Mouse (Mus musculus) forebrain, embryonic 13.5 days (tissue): ENCODE measurements around the gene Upk3a. TPM values are rescaled to one million over a fixed set of nuclear protein-coding genes. Genes with fewer than 3 reads are reported as not detected.

ENCODE experiments used
- ATAC-seq: fragments of 200-750 bp; cut with Nextera tagmentation; 2 replicates; pipeline ENCODE4 v1.8.0; 2017
- H3K27ac ChIP-seq: fragments of 300-500 bp; sonication (generic); 2 replicates; pipeline ENCODE4 v1.5.1; 2015; ENCODE audit warnings: inconsistent platforms, mild to moderate bottlenecking, moderate library complexity
- H3K27me3 ChIP-seq: fragments of 300-500 bp; sonication (generic); 2 replicates; pipeline ENCODE4 v1.6.1; 2015; ENCODE audit warnings: mild to moderate bottlenecking, inconsistent platforms
- H3K36me3 ChIP-seq: fragments of 300-500 bp; sonication (generic); 2 replicates; pipeline ENCODE4 v1.6.1; 2015; ENCODE audit warnings: mild to moderate bottlenecking, inconsistent platforms; ENCODE audit not compliant: poor library complexity, severe bottlenecking
- H3K4me1 ChIP-seq: fragments of 300-500 bp; sonication (generic); 2 replicates; pipeline ENCODE4 v1.6.1; 2015; ENCODE audit warnings: inconsistent platforms
- H3K4me2 ChIP-seq: fragments of 300-500 bp; sonication (generic); 2 replicates; pipeline ENCODE4 v1.6.1; 2015; ENCODE audit warnings: inconsistent platforms, mild to moderate bottlenecking, moderate library complexity
- H3K4me3 ChIP-seq: fragments of 300-500 bp; sonication (generic); 2 replicates; pipeline ENCODE4 v1.5.1; 2015; ENCODE audit warnings: mild to moderate bottlenecking, inconsistent platforms
- H3K9ac ChIP-seq: fragments of 300-500 bp; sonication (generic); 2 replicates; pipeline ENCODE4 v1.6.1; 2015; ENCODE audit warnings: mild to moderate bottlenecking, inconsistent platforms
- H3K9me3 ChIP-seq: fragments of 300-500 bp; sonication (generic); replicated peaks from 2 replicates; pipeline ENCODE4 v1.6.1; 2016; ENCODE audit warnings: inconsistent platforms
- WGBS: fragments of 180-500 bp; shearing (Covaris S2); methylation state at CpG from one replicate; pipeline ENCODE4 v1.1.7; 2015; 5-methylcytosine and 5-hydroxymethylcytosine counted together
- polyA plus RNA-seq: library from polyadenylated mRNA; unstranded; fragments of >200 nt; fragmentation: Nextera tagmentation; extraction: Ambion mirVana; gene quantifications from 2 replicates; pipeline ENCODE4 v1.2.1, GENCODE M21; 2015

The Upk3a gene
- polyA plus RNA-seq, 1 experiment from 2014 or later, result 0.15 TPM

DNA sequence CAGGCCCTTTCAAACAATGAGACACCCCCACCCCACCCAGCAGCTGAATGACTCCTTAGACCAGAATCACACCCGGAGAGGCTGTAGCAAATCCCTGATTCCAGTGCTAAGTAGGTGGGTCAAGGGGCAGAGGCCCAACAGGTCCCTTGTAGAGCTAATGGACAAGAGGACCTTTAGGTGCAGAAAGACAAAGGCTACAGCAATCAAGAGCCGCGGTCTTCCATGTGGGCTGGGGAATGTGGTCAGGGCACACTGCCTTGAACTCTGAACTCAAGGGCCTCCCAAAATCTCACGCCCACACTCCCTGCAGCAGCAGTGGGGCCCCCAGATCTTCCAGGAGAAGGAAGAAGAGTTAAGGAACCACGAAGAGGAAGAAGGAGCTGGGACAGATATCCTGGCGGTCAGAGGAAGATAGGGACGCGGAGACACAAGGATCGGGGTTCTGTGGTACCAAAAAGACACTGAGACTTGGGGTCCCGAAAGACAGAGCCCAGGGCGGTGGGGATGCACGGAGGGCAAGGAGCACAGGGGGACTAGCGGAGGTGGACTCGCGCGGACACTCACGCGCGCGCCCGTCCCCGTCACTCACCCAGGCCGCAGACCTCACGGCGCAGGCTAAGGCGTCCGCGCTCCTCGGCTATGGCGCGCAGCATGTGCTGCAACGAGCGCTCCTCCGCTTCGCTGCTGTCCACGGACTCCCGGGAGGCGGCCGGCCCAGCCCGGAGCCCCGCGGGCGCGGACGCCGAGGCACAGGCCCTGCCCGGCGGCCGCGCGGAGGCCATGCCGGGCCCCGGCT, 29.7 kb upstream of the Upk3a start:
- under 1% methylated on average over 52 of the region's 53 CpGs for WGBS
- peak overlapping the region; percentile 66 for H3K27ac ChIP-seq
- H3K4me1 ChIP-seq, result peaks cover 43% of the 10 kb centered on the region
- H3K4me3 ChIP-seq, result peak overlapping the region; percentile 90
- peaks cover 4% of the 10 kb centered on the region for H3K27me3 ChIP-seq
- H3K9ac ChIP-seq, result peak overlapping the region; percentile 93
- peak; percentile 56 for ATAC-seq
- 0 out of 2 replicates have a peak, but pooled peaks cover 3% of the 10 kb centered on the region for H3K36me3 ChIP-seq
- peak overlapping the region; percentile 89 for H3K4me2 ChIP-seq
- no peaks in the 10 kb centered on the region for H3K9me3 ChIP-seq

- Histone ChIP-seq H3K4me3 (peak within 1 kb of the TSS; percentile 90), H3K4me2 (peak within 1 kb of the TSS; percentile 89), H3K36me3 (no peaks in the 10 kb centered on the region), H3K27me3 (peaks cover 4% of the 10 kb centered on the region), H3K27ac (peak within 1 kb of the TSS; percentile 66), H3K9me3 (no peaks in the 10 kb centered on the region), H3K9ac (peak within 1 kb of the TSS; percentile 93), H3K4me1 (peaks cover 43% of the 10 kb centered on the region)
- ATAC-seq, result peak; percentile 88
- 1% methylated on average over 56 of the region's 59 CpGs for WGBS
Observed at GRCm38 (mm10) chr15:84987874-84988825, 28.8 kb upstream of the Upk3a start, which contains the start of gene 5031439G07Rik. Gene 5031439G07Rik, minus strand, starts transcription at chr15:84988551.

DNA sequence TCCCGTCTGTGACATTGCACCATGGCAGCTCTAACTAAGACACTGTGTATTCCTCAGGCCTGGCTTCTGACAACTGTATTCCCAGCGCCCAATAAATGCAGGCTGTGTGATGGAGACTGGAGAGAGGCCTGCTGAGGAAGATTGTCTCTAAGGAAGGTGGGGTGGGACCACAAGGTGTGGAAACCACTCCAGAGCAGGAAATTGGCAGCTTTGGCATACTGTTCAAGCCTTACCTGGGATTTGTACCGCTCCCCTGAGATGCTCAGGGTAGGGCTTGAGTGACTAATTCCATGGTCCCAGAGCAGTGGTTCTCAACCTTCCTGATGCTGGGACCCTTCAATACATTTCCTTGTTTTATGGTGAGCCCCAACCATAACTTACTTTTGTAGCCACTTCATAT, 27.8 kb upstream of the Upk3a start:
- Histone ChIP-seq H3K4me3 (no peak overlapping the region), H3K36me3 (no peaks in the 10 kb centered on the region), H3K4me1 (peaks cover 40% of the 10 kb centered on the region), H3K27me3 (peaks cover 5% of the 10 kb centered on the region), H3K9me3 (no peaks in the 10 kb centered on the region), H3K4me2 (no peak overlapping the region), H3K9ac (no peak overlapping the region), H3K27ac (no peak overlapping the region)
- ATAC-seq, result no peak
- 71% methylated on average over 3 of the region's 3 CpGs for WGBS

- Histone ChIP-seq H3K4me2 (no peak overlapping the region), H3K4me1 (peaks cover 40% of the 10 kb centered on the region), H3K36me3 (no peaks in the 10 kb centered on the region), H3K9ac (no peak overlapping the region), H3K27ac (no peak overlapping the region; the same call in 1 of the 2 replicates), H3K9me3 (no peaks in the 10 kb centered on the region), H3K4me3 (no peak overlapping the region), H3K27me3 (peaks cover 7% of the 10 kb centered on the region)
- no peak for ATAC-seq
- WGBS, result 47% methylated on average over 7 of the region's 7 CpGs
Observed at GRCm38 (mm10) chr15:84989771-84990170, 27.2 kb upstream of the Upk3a start.

DNA sequence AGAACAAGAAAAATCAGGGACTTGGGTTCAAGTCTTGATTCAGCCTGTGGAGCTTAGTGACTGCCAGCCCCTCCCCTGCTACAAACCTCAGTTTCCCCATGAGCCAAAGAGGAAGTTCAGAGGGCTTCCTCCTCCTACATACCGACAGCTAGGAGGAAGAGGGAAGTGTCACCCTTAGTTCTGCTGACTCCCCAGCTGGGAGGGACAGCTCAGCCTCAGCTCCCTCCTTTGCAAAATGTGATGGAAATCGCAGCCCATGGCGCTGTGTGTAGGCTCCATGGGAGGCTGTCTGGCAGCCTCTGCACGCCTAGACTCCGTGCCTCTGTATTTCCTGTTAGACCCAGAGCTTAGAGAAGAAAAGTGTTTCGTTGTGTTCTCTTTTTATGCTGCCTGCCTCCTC, 22.4 kb upstream of the Upk3a start:
- ATAC-seq, result no peak
- 0 out of 2 replicates have a peak, but pooled peaks cover 4% of the 10 kb centered on the region for H3K27me3 ChIP-seq
- H3K27ac ChIP-seq, result no peak overlapping the region
- 47% methylated on average over 6 of the region's 6 CpGs for WGBS
- no peak overlapping the region for H3K4me3 ChIP-seq
- H3K36me3 ChIP-seq, result no peaks in the 10 kb centered on the region
- no peak overlapping the region for H3K9ac ChIP-seq
- H3K9me3 ChIP-seq, result no peaks in the 10 kb centered on the region
- no peak overlapping the region for H3K4me2 ChIP-seq
- H3K4me1 ChIP-seq, result peaks cover 5% of the 10 kb centered on the region; the same call in 1 of the 2 replicates

DNA sequence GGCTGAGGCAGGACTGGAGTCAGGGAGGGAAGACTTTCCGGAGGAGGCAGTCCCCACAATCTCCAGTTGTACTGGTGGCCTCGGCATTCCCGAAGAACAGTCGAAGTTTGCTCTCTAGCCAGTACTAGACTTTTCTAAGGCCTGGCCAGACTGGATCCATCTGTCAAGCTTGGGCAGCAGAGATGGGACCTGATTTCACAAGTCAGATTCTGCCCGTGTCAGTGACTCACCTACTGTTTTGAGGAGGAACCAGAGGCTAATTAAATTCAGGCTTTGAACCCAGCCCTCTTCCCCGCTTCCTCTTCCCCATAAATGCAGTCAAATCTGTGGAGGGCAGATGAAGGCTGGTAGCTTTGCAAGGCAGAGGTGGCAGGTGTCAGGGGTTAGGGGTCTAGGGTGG, 21.9 kb upstream of the Upk3a start:
- Histone ChIP-seq H3K4me2 (no peak overlapping the region), H3K9me3 (no peaks in the 10 kb centered on the region), H3K4me3 (no peak overlapping the region), H3K27ac (no peak overlapping the region), H3K36me3 (no peaks in the 10 kb centered on the region), H3K9ac (no peak overlapping the region), H3K4me1 (no peaks in the 10 kb centered on the region), H3K27me3 (0 out of 2 replicates have a peak, but pooled peaks cover 4% of the 10 kb centered on the region)
- no peak for ATAC-seq
- WGBS, result 52% methylated on average over 6 of the region's 6 CpGs

- WGBS, result 0% methylated on average over 1 of the region's 1 CpGs
- no peak overlapping the region for H3K4me2 ChIP-seq
- ATAC-seq, result no peak
- H3K9ac ChIP-seq, result no peak overlapping the region
- H3K9me3 ChIP-seq, result no peaks in the 10 kb centered on the region
- no peaks in the 10 kb centered on the region for H3K36me3 ChIP-seq
- H3K27ac ChIP-seq, result no peak overlapping the region
- H3K27me3 ChIP-seq, result peaks cover 7% of the 10 kb centered on the region; the same call in 1 of the 2 replicates
- H3K4me3 ChIP-seq, result no peak overlapping the region
- no peaks in the 10 kb centered on the region for H3K4me1 ChIP-seq
Observed at GRCm38 (mm10) chr15:84995967-84996366, 21.0 kb upstream of the Upk3a start.

DNA sequence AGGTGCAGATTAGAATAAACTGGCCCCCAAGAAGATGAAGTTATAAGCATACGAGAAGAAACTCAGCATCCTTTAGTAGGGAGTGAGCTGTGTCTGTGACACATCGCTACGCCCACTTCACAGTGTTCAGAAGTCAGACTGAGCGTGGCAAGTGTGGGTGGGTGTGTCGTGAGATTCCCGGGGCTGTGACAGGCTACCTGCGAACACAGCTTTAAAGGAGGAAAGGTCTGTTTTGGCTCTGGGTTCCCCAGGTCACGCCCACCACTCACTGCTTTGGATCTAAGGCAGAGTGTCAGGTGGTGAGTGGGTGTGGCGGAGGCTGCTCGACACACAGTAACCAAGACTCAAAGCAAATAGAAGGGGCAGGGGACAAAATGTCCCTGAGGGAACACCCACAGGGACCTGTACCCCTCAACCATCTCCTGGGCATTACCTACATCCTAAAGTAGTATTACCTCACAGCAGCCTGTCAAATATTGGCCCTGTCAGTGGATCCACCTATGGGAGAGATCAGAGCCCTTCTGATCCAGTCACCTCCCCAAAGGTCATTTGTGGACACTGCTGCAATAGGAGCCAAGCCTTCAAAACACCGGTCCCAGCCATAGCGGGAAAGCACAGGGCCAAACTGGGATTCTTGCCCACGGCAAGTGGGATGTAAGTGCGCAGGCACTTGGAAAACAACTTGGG, 19.0 kb upstream of the Upk3a start:
- no peak for ATAC-seq
- H3K27me3 ChIP-seq, result peaks cover 17% of the 10 kb centered on the region; the same call in 1 of the 2 replicates
- H3K9ac ChIP-seq, result no peak overlapping the region
- WGBS, result 72% methylated on average over 14 of the region's 14 CpGs
- no peaks in the 10 kb centered on the region for H3K4me1 ChIP-seq
- no peaks in the 10 kb centered on the region for H3K9me3 ChIP-seq
- no peak overlapping the region for H3K27ac ChIP-seq
- H3K36me3 ChIP-seq, result no peaks in the 10 kb centered on the region
- H3K4me2 ChIP-seq, result no peak overlapping the region
- no peak overlapping the region for H3K4me3 ChIP-seq

DNA sequence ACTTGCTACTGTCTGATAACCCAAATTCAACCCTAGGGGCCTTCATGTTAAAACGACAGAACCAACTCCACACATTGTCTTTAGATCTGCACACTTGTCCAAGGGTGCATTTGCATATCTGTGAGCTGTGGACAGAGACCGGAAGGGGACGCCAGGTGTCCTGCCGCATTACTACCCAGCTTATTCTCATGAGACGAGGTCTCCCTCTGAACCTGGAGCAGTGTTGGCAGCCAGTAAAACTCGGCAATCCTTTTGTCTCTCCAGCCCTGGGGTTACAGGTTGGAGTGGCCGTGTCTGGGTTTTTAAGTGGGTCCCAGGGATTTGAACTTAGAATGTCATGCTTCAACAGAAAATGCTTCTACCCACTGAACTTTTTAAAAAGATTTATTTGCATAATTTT, 17.0 kb upstream of the Upk3a start:
- Histone ChIP-seq H3K4me1 (no peaks in the 10 kb centered on the region), H3K9me3 (no peaks in the 10 kb centered on the region), H3K4me2 (no peak overlapping the region), H3K9ac (no peak overlapping the region), H3K36me3 (no peaks in the 10 kb centered on the region), H3K27me3 (peaks cover 13% of the 10 kb centered on the region; the same call in 1 of the 2 replicates), H3K27ac (no peak overlapping the region), H3K4me3 (no peak overlapping the region)
- no peak for ATAC-seq
- 59% methylated on average over 7 of the region's 7 CpGs for WGBS

DNA sequence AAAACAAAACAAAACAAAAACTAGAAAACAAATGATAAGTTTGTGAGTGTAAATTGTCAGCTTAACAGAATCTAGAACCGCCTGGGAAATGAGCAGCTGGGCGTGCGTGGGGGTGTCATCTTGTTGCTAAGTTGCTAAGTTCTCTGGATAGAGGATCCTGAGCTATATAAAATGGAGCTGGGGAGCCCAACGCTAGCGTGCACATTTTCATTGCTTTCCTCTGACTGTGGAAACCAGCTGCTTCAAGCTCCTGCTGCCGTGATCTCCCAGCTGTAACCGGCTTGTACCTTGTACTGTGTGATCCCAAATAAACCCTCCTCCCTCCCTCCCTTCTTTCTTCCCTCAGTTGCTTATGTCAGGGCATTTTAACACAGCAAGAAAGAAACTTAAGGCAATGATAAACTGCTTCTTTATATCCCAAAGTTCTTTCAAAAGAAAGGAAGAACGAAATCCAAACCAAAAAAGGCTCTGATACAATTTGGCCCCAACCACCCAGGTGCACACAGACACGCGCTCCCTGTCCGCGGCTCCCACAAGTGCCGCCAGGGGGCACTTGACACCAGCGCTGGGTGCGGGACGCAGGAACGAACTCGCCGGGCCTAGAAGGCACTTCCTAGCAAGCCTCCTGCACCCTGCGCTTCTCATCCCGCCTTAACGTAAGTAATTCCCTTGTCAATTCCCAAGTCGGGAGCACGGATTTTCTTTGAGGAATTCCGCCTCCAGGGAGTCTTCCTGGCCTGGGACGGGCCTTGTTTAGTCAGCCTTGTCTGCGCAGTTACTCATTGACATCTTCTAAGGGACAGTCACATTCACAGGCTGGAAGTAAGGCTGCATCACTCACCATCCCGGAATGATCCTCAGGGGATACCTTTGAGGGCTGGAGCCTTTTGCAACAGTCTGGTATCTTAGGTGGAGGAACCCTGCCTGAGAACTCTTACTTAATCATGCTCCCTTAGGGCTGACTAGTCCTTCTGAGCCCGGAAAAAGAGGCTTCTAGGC, 15.7 kb upstream of the Upk3a start:
- ATAC-seq, result peak; percentile 68; the same call in 1 of the 2 replicates
- Histone ChIP-seq H3K4me2 (0 out of 2 replicates have a peak overlapping the region, but pooled peaks have one; percentile 10), H3K27ac (no peak overlapping the region), H3K4me3 (no peak overlapping the region), H3K36me3 (no peaks in the 10 kb centered on the region), H3K9me3 (no peaks in the 10 kb centered on the region), H3K9ac (no peak overlapping the region), H3K27me3 (peaks cover 13% of the 10 kb centered on the region; the same call in 1 of the 2 replicates), H3K4me1 (no peaks in the 10 kb centered on the region)
- WGBS, result 19% methylated on average over 29 of the region's 29 CpGs
